Mouse (Mus musculus) intestine, embryonic 15.5 days (tissue): ENCODE data around the gene Gpr156. TPM values are rescaled to one million over a fixed set of nuclear protein-coding genes. Genes with fewer than 3 reads are reported as not detected.

Experiments used
- ATAC-seq: fragments of 200-750 bp; cut with Nextera tagmentation; 2 replicates; pipeline ENCODE4 v1.8.0; 2017; ENCODE audit warnings: moderate TSS enrichment, moderate library complexity
- H3K27ac ChIP-seq: fragments of 300-500 bp; sonication (generic); 2 replicates; pipeline ENCODE4 v1.5.1; 2015; ENCODE audit warnings: mild to moderate bottlenecking, inconsistent platforms
- H3K27me3 ChIP-seq: fragments of 300-500 bp; sonication (generic); replicated peaks from 2 replicates; pipeline ENCODE4 v1.6.1; 2015; ENCODE audit warnings: inconsistent platforms
- H3K36me3 ChIP-seq: fragments of 300-500 bp; sonication (generic); 2 replicates; pipeline ENCODE4 v1.6.1; 2015; ENCODE audit warnings: inconsistent platforms
- H3K4me1 ChIP-seq: fragments of 300-500 bp; sonication (generic); replicated peaks from 2 replicates; pipeline ENCODE4 v1.6.1; 2015; ENCODE audit warnings: inconsistent platforms
- H3K4me2 ChIP-seq: fragments of 300-500 bp; sonication (generic); replicated peaks from 2 replicates; pipeline ENCODE4 v1.6.1; 2015; ENCODE audit warnings: mild to moderate bottlenecking, inconsistent platforms
- H3K4me3 ChIP-seq: fragments of 300-500 bp; sonication (generic); replicated peaks from 2 replicates; pipeline ENCODE4 v1.5.1; 2015; ENCODE audit warnings: inconsistent platforms
- H3K9ac ChIP-seq: fragments of 300-500 bp; sonication (generic); 2 replicates; pipeline ENCODE4 v1.6.1; 2015; ENCODE audit warnings: inconsistent platforms
- H3K9me3 ChIP-seq: fragments of 300-500 bp; sonication (generic); 2 replicates; pipeline ENCODE4 v1.6.1; 2016; ENCODE audit warnings: inconsistent platforms
- WGBS: fragments of 180-500 bp; shearing (Covaris S2); methylation state at CpG from one replicate; pipeline ENCODE4 v1.1.7; 2015; 5-methylcytosine and 5-hydroxymethylcytosine counted together
- polyA plus RNA-seq: library from polyadenylated mRNA; unstranded; fragments of >200 nt; fragmentation: Nextera tagmentation; extraction: Ambion mirVana; gene quantifications from 2 replicates; pipeline ENCODE4 v1.2.1, GENCODE M21; 2015

The Gpr156 gene
- polyA plus RNA-seq, 1 experiment from 2014 or later, result 0.23 TPM

- 82% methylated on average over 3 of the region's 3 CpGs for WGBS
- Histone ChIP-seq H3K4me3 (no peak overlapping the region), H3K27me3 (no peaks in the 10 kb centered on the region), H3K9ac (no peak overlapping the region), H3K4me1 (no peaks in the 10 kb centered on the region), H3K4me2 (no peak overlapping the region), H3K9me3 (no peaks in the 10 kb centered on the region), H3K27ac (no peak overlapping the region), H3K36me3 (no peaks in the 10 kb centered on the region)
- no peak for ATAC-seq
Measured at GRCm38 (mm10) chr16:37888986-37889385, 27.3 kb upstream of the Gpr156 start.

DNA sequence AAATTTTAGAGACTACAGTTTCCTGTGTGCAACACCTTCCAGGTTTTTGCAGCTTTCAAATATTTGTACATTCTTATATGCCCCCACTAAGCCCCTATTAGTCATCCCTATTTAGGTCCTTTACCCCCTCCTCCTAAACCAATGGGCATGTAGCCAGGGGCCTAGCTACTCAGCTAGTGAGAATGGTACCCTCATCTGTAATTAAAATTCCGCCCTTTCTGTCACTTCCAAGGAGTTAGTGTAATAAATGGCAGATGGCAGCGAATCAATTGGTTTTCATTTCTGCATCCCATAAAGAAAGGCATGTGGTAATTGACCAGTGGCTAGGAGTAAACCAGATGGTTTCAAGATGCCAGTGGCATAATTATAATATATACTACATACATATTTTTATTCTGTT, 23.6 kb upstream of the Gpr156 start:
- no peak for ATAC-seq
- 79% methylated on average over 2 of the region's 2 CpGs for WGBS
- H3K27me3 ChIP-seq, result no peaks in the 10 kb centered on the region
- no peak overlapping the region for H3K4me3 ChIP-seq
- H3K9me3 ChIP-seq, result no peaks in the 10 kb centered on the region
- no peak overlapping the region for H3K27ac ChIP-seq
- no peaks in the 10 kb centered on the region for H3K4me1 ChIP-seq
- no peak overlapping the region for H3K9ac ChIP-seq
- no peak overlapping the region for H3K4me2 ChIP-seq
- no peaks in the 10 kb centered on the region for H3K36me3 ChIP-seq

DNA sequence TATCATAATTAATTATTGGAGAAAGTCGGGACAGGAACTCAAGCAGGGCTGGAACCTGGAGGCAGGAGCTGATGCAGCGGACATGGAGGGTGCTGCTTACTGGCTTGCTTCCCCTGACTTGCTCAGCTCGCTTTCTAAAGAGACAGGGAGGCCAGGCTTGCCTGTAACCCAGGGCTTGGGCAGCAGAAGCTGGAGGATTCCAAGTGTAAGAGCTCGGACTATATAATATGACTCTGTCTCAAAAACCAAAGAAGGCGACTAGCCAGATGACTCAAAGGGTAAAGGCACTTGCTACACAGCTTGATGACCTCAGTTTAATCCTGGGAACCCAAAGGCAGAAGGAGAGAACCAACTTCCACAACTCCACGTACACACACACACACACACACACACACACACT, 22.9 kb upstream of the Gpr156 start:
- no peaks in the 10 kb centered on the region for H3K9me3 ChIP-seq
- H3K27ac ChIP-seq, result no peak overlapping the region
- H3K27me3 ChIP-seq, result no peaks in the 10 kb centered on the region
- peak; percentile 21; the same call in 1 of the 2 replicates for ATAC-seq
- H3K9ac ChIP-seq, result no peak overlapping the region
- H3K4me3 ChIP-seq, result no peak overlapping the region
- H3K4me1 ChIP-seq, result no peaks in the 10 kb centered on the region
- no peaks in the 10 kb centered on the region for H3K36me3 ChIP-seq
- H3K4me2 ChIP-seq, result no peak overlapping the region
- 59% methylated on average over 6 of the region's 6 CpGs for WGBS

DNA sequence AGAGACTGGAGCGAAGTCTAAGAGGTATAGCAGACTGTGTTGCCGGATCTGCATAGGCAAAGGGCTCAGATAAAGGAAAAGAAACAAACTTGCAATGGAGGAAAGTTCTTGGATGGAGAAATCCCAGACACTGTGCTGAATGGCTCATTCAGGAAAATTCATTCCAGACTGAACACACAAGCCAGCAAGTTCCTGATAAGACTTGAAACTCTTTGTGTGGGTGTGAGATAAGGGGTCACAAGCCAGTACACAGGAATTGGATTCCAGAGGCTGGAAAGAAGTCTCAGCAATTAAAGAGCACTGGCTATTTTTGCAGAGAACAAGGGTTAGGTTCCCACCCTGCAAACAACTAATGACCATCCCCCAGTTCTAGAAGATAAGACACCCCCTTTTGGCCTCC, 22.4 kb upstream of the Gpr156 start:
- Histone ChIP-seq H3K4me3 (no peak overlapping the region), H3K36me3 (no peaks in the 10 kb centered on the region), H3K9me3 (no peaks in the 10 kb centered on the region), H3K4me2 (no peak overlapping the region), H3K27me3 (no peaks in the 10 kb centered on the region), H3K27ac (no peak overlapping the region), H3K9ac (no peak overlapping the region), H3K4me1 (no peaks in the 10 kb centered on the region)
- WGBS, result 66% methylated on average over 2 of the region's 2 CpGs
- peak; percentile 83 for ATAC-seq

GRCm38 (mm10) chr16:37898790-37899189, 17.5 kb upstream of the Gpr156 start:
- no peaks in the 10 kb centered on the region for H3K9me3 ChIP-seq
- no peaks in the 10 kb centered on the region for H3K27me3 ChIP-seq
- H3K4me1 ChIP-seq, result no peaks in the 10 kb centered on the region; the same call in 1 of the 2 replicates
- H3K4me2 ChIP-seq, result no peak overlapping the region
- WGBS, result 85% methylated on average over 5 of the region's 5 CpGs
- no peak overlapping the region for H3K4me3 ChIP-seq
- no peak for ATAC-seq
- no peaks in the 10 kb centered on the region for H3K36me3 ChIP-seq
- H3K27ac ChIP-seq, result no peak overlapping the region
- H3K9ac ChIP-seq, result no peak overlapping the region

DNA sequence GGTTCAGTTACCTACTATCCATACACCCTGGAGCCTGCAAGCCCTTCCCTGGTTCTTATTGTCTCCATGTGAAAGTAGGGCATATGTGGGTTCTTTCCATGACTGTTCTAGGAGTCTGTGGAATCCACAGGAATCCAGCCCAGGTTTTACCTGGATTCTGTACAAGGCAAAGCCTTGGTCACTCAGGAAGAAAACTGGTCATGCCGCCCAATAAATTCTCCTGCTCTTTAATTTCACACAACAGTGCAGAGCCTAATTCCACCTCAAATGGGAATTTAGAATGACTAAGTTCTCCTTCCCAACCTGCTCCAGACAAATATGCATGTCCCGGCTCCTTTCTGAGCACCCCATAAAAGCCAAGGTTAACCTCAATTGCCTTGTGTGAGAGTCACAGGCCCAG, 16.9 kb upstream of the Gpr156 start:
- Histone ChIP-seq H3K9me3 (no peaks in the 10 kb centered on the region), H3K4me1 (no peaks in the 10 kb centered on the region; the same call in 1 of the 2 replicates), H3K4me2 (no peak overlapping the region), H3K27ac (no peak overlapping the region), H3K4me3 (no peak overlapping the region), H3K36me3 (no peaks in the 10 kb centered on the region), H3K9ac (no peak overlapping the region), H3K27me3 (no peaks in the 10 kb centered on the region)
- WGBS, result 38% methylated on average over 2 of the region's 2 CpGs
- no peak for ATAC-seq

DNA sequence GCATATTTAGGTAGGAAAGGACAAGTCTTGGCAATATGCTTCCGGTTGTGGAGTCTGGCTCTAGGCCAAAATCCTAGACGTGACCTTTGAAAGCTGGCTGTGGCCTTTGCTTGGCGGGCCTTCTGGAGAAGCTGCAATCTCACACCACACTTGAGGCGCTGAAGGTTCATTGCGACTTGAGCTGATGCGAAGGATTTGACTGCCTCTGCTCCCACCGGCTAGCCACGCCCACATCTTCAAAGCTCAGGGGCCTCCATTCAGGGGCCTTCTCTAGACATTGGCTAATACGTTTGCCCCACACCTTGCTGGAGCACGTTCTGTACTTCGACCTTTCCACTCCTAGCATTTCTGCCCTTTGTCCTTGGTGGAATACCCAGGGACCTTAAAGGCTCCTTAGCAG, 15.0 kb upstream of the Gpr156 start:
- no peak overlapping the region for H3K4me3 ChIP-seq
- H3K27ac ChIP-seq, result peak overlapping the region; percentile 49; the same call in 1 of the 2 replicates
- no peaks in the 10 kb centered on the region for H3K9me3 ChIP-seq
- WGBS, result 36% methylated on average over 11 of the region's 11 CpGs
- no peak overlapping the region for H3K9ac ChIP-seq
- H3K27me3 ChIP-seq, result no peaks in the 10 kb centered on the region
- H3K4me1 ChIP-seq, result no peaks in the 10 kb centered on the region; the same call in 1 of the 2 replicates
- no peak overlapping the region for H3K4me2 ChIP-seq
- H3K36me3 ChIP-seq, result no peaks in the 10 kb centered on the region
- peak; percentile 96 for ATAC-seq

DNA sequence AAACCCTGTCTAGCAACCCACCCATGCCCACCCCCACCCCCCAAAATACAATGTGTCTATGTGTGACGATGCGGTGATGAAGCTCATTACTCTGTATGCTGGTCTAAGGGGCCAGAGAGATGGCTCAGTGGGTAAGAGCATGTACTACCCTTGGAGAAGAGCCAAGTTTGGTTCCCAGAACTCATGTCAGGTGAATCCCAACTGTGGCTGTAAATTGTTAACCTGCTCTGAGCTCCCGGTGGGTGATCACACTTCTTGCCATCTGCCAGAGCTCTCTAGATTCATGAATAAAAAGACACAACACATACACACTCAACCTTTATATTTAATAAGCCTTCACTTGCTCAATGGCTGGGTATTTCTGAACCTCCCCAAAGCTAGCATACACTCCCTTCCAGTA, 9.8 kb upstream of the Gpr156 start:
- Histone ChIP-seq H3K9me3 (no peaks in the 10 kb centered on the region), H3K9ac (no peak overlapping the region), H3K27ac (no peak overlapping the region), H3K36me3 (no peaks in the 10 kb centered on the region), H3K4me3 (no peak overlapping the region), H3K4me2 (no peak overlapping the region), H3K4me1 (no peaks in the 10 kb centered on the region), H3K27me3 (no peaks in the 10 kb centered on the region)
- 88% methylated on average over 3 of the region's 3 CpGs for WGBS
- no peak for ATAC-seq

GRCm38 (mm10) chr16:37911086-37911485, 5.2 kb upstream of the Gpr156 start:
- Histone ChIP-seq H3K4me2 (no peak overlapping the region), H3K27me3 (no peaks in the 10 kb centered on the region; the same call in 1 of the 2 replicates), H3K36me3 (no peaks in the 10 kb centered on the region), H3K4me1 (no peaks in the 10 kb centered on the region), H3K27ac (no peak overlapping the region), H3K9ac (no peak overlapping the region), H3K4me3 (no peak overlapping the region), H3K9me3 (no peaks in the 10 kb centered on the region)
- ATAC-seq, result no peak
- WGBS, result 69% methylated on average over 1 of the region's 1 CpGs

DNA sequence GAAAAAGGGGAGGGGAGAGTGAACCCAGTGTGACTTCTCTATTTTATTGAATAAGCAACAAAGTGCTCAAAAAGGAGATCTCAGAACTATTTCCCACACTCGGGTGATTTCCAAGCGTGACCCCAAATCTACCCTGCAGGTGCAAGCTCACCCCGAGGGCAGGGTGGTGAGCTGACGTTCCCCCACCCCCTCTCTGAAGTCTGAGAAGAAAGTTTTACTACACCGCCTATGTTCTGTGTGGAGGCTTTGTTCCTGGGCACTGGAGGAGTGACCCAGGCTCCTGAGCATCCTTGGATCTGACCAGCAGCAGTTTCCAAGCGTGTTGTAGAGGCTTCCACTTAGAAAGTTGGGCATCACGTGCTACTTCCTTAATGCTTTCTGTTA, 514 bp downstream of the Gpr156 start:
- no peak for ATAC-seq
- 24% methylated on average over 7 of the region's 7 CpGs for WGBS
- H3K9ac ChIP-seq, result no peak overlapping the region
- H3K4me3 ChIP-seq, result peak overlapping the region; percentile 50; the same call in 1 of the 2 replicates
- no peaks in the 10 kb centered on the region for H3K9me3 ChIP-seq
- peak overlapping the region; percentile 97 for H3K4me2 ChIP-seq
- no peaks in the 10 kb centered on the region; the same call in 1 of the 2 replicates for H3K27me3 ChIP-seq
- no peaks in the 10 kb centered on the region for H3K4me1 ChIP-seq
- H3K36me3 ChIP-seq, result no peaks in the 10 kb centered on the region
- H3K27ac ChIP-seq, result no peak overlapping the region

DNA sequence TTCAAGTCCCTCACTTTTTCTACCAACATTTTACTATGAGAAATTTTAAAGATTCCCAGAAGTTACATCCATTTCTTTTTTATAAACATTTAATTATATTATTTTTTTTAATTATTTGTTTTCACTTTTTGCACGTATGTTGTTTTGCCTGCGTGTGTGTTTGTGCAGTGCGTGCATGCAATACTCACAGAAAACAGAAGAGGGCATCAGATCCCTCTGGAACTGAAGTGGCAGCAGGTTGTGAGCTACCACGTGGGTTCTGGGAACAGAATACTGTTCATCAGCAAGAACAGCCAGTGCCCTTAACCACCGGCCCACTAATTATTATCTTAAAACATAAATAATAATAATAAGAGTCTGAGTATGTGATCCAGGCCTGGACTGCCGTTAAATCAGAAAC, 2.7 kb downstream of the Gpr156 start:
- Histone ChIP-seq H3K36me3 (no peaks in the 10 kb centered on the region), H3K4me1 (no peaks in the 10 kb centered on the region), H3K27ac (no peak overlapping the region), H3K4me3 (no peak overlapping the region), H3K4me2 (no peak overlapping the region), H3K9me3 (no peaks in the 10 kb centered on the region), H3K27me3 (no peaks in the 10 kb centered on the region; the same call in 1 of the 2 replicates), H3K9ac (no peak overlapping the region)
- 85% methylated on average over 6 of the region's 6 CpGs for WGBS
- ATAC-seq, result no peak

- no peak overlapping the region for H3K4me2 ChIP-seq
- H3K27ac ChIP-seq, result no peak overlapping the region
- no peaks in the 10 kb centered on the region for H3K9me3 ChIP-seq
- no peak for ATAC-seq
- H3K36me3 ChIP-seq, result no peaks in the 10 kb centered on the region
- no peak overlapping the region for H3K4me3 ChIP-seq
- H3K4me1 ChIP-seq, result no peaks in the 10 kb centered on the region
- H3K27me3 ChIP-seq, result no peaks in the 10 kb centered on the region; the same call in 1 of the 2 replicates
- WGBS, result 70% methylated on average over 8 of the region's 8 CpGs
- no peak overlapping the region for H3K9ac ChIP-seq
Measured at GRCm38 (mm10) chr16:37920842-37921409, 4.6 kb downstream of the Gpr156 start.

DNA sequence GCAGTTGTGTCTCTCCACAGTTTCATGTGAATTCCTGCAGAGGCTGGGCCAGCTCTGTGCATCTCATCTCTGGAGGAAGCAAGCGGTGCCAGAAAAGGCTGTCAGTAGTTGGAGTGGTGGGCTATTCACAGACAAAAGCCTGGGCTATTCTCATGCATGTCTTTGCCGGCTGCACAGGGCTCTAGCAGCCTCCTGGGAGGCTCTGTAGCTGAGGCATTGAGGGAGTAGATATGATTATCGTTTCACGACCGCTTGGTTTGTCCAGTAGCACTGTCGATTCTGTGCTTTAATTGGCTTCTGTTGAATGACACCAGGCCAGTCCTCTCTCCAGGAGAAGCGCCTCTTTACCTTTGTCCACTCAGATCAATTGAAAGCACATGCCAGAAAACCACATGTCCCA, 9.8 kb downstream of the Gpr156 start:
- H3K4me2 ChIP-seq, result no peak overlapping the region
- whole genome bisulfite sequencing, result 67% methylated on average over 7 of the region's 7 CpGs
- H3K27ac ChIP-seq, result no peak overlapping the region
- H3K4me1 ChIP-seq, result no peaks in the 10 kb centered on the region
- ATAC-seq, result no peak
- H3K27me3 ChIP-seq, result no peaks in the 10 kb centered on the region
- no peak overlapping the region for H3K4me3 ChIP-seq
- H3K36me3 ChIP-seq, result no peaks in the 10 kb centered on the region
- no peak overlapping the region for H3K9ac ChIP-seq
- no peaks in the 10 kb centered on the region for H3K9me3 ChIP-seq
